Mouse (Mus musculus) neural tube, embryonic 12.5 days (tissue): ENCODE measurements around the gene Fiz1. TPM values are rescaled to one million over a fixed set of nuclear protein-coding genes. Genes with fewer than 3 reads are reported as not detected.

ENCODE experiments used
- ATAC-seq: fragments of 200-750 bp; cut with Nextera tagmentation; 2 replicates; pipeline ENCODE4 v1.8.0; 2017; ENCODE audit warnings: low read depth, mild to moderate bottlenecking, moderate TSS enrichment, moderate library complexity; ENCODE audit not compliant: low FRiP score
- H3K27ac ChIP-seq: fragments of 300-500 bp; sonication (generic); 2 replicates; pipeline ENCODE4 v1.5.1; 2016
- H3K27me3 ChIP-seq: fragments of 300-500 bp; sonication (generic); replicated peaks from 2 replicates; pipeline ENCODE4 v1.6.1; 2016; ENCODE audit warnings: mild to moderate bottlenecking
- H3K36me3 ChIP-seq: fragments of 300-500 bp; sonication (generic); 2 replicates; pipeline ENCODE4 v1.6.1; 2016; ENCODE audit warnings: mild to moderate bottlenecking
- H3K4me1 ChIP-seq: fragments of 300-500 bp; sonication (generic); 2 replicates; pipeline ENCODE4 v1.6.1; 2016
- H3K4me2 ChIP-seq: fragments of 300-500 bp; sonication (generic); replicated peaks from 2 replicates; pipeline ENCODE4 v1.6.1; 2016; ENCODE audit warnings: mild to moderate bottlenecking
- H3K4me3 ChIP-seq: fragments of 300-500 bp; sonication (generic); 2 replicates; pipeline ENCODE4 v1.5.1; 2016
- H3K9ac ChIP-seq: fragments of 300-500 bp; sonication (generic); 2 replicates; pipeline ENCODE4 v1.6.1; 2016; ENCODE audit warnings: mild to moderate bottlenecking
- H3K9me3 ChIP-seq: fragments of 300-500 bp; sonication (generic); 2 replicates; pipeline ENCODE4 v1.6.1; 2016; ENCODE audit warnings: mild to moderate bottlenecking
- WGBS: fragments of 180-500 bp; shearing (Covaris S2); methylation state at CpG from one replicate; pipeline ENCODE4 v1.1.7; 2016; 5-methylcytosine and 5-hydroxymethylcytosine counted together
- polyA plus RNA-seq: library from polyadenylated mRNA; unstranded; fragments of >200 nt; fragmentation: Nextera tagmentation; extraction: Ambion mirVana; gene quantifications from 2 replicates; pipeline ENCODE4 v1.2.1, GENCODE M21; 2016

The Fiz1 gene
- polyA plus RNA-seq, 1 experiment from 2014 or later = 63.3 TPM

DNA sequence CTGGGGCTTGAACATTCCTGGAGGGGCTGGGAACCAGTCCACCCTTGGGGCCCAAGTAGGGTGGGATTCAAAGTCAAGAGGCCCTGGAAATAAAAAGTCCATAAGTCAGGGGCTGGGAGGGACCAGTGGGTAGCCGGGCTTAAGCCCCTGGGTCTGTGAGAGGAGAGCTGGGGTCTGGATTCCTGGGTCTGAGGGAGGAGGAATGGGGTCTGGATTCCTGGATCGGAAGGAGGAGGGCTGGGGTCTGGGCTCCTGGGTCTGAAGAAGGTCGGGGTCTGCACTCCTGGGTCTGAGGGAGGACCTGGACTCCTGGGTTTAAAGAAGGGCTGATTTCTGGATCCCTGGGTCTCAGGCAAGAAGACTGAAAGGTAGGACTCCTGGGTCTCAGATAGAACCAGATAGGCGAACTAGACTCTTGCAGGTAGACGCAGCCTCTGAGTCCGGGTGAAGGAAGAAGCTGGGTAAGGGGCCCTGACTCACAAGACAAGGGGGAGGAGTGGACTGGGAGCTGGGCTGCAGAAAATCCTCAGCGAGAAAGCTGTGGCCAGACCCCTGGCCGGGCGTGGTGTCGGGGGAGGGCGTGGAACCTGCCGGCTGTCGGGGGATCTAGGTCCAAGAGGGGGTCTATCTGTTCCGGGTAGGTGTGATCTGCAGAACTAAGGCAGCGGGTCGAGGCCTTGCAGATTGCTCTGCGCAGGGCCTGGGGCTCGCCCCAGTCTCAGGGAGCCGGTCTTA lies 19.1 kb downstream of the Fiz1 start:
- peak; percentile 8 for ATAC-seq
- WGBS = 8% methylated on average over 19 of the region's 19 CpGs
- Histone ChIP-seq H3K9me3 (0 out of 2 replicates have a peak, but pooled peaks cover 14% of the 10 kb centered on the region), H3K9ac (peak overlapping the region; percentile 83), H3K27me3 (peaks cover 22% of the 10 kb centered on the region), H3K4me1 (peaks cover 33% of the 10 kb centered on the region), H3K36me3 (peaks cover 35% of the 10 kb centered on the region), H3K27ac (peak overlapping the region; percentile 46; the same call in 1 of the 2 replicates), H3K4me3 (peak overlapping the region; percentile 65), H3K4me2 (peak overlapping the region; percentile 89)

DNA sequence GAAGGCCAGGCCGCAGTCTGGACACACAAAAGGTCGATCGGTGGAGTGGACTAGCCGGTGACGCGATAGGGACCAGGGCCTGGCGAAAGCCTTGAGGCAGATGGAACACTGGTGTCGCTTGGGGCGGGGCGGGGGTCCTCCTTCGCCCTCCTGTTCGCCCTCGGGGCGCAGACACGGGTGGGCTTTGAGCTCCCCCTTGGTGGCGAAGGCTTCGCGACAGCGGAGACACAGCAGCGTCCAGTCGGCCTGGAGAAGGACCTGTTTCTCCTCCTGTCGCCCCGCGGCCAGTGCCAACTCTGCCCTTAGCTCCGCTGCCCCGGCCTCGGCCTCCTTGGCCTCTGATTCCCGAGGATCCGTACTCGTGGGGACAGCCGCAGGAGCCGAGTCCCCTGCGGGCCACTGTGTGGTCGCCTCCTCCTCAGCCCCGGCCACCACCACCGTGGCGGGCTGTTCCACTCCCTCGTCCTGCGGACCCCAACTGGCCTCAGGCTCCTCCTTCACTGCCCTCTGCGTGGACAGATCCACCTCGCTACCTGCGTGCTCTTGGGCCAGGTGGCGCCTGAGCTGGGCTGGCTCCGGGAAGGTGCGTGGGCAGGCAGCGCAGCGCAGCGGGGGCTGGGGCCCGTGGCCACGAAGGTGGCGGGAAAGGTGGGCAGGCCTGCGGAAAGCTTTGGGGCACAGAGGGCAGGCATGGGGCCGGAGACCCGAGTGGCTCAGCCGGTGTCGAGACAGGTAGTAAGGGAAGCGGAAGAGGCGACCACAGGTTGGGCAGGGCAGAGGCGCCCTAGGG lies 20.3 kb downstream of the Fiz1 start:
- H3K27me3 ChIP-seq = peaks cover 22% of the 10 kb centered on the region
- 0 out of 2 replicates have a peak, but pooled peaks cover 15% of the 10 kb centered on the region for H3K9me3 ChIP-seq
- H3K27ac ChIP-seq = no peak overlapping the region
- no peak for ATAC-seq
- WGBS = 49% methylated on average over 59 of the region's 59 CpGs
- H3K4me2 ChIP-seq = peak overlapping the region; percentile 89
- H3K4me3 ChIP-seq = peak overlapping the region; percentile 65
- H3K36me3 ChIP-seq = peaks cover 35% of the 10 kb centered on the region
- peak overlapping the region; percentile 83 for H3K9ac ChIP-seq
- peaks cover 33% of the 10 kb centered on the region for H3K4me1 ChIP-seq

DNA sequence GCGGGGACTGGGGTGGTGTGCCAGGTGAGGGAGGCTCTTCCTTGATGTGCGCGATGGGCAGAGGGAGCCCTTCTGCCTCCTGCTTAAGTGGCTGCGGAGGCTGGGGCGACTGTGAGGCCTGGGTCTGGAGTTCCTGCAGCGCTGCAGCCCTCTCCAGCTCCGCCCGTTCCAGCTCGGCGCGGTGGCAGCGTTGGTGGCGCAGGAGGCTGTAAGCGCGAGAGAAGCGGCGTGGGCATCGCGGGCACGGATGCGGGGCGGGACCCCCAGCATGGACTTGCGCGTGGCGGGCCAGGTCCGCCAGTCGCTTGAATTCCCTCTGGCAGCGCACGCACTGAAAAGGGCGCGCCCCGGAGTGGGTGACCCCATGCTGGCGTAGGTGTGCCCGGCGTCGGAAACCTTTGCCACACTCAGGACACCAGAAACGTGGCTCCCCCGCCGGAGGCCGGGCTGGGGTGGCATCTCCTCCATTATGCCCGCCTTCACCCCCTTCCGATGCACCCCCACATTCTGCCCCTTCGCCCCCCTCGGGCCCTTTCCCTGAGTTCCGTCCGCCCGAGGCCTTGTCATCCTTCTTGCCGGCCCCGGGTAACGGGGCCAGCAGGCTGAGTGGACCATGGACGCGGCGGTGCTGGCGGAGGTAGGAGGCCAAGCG lies 21.0 kb downstream of the Fiz1 start:
- Histone ChIP-seq H3K9ac (peak overlapping the region; percentile 83), H3K27me3 (peaks cover 22% of the 10 kb centered on the region), H3K4me2 (peak overlapping the region; percentile 89), H3K4me3 (peak overlapping the region; percentile 65), H3K27ac (no peak overlapping the region), H3K9me3 (0 out of 2 replicates have a peak, but pooled peaks cover 15% of the 10 kb centered on the region), H3K4me1 (peaks cover 33% of the 10 kb centered on the region), H3K36me3 (peaks cover 35% of the 10 kb centered on the region)
- WGBS = 23% methylated on average over 55 of the region's 55 CpGs
- no peak for ATAC-seq

DNA sequence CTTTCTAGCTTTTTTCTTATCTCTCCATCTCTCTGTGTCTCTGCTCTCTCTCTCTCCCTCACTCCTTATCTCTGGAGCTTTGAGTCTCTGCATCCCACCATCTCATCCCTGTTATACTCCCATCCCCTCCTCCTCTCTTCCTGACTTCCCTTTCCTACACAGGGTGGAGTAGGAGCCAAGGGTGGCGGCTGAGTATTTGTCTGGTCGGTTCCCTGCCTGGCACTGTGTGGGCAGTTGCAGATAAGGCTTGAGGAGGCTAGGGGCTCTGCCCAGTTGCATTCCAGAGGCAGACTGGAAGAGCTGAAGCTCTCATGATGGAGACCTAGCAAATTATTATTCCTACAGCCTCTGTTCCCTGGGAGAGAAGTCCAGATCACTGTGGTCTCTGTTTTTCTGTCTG lies 26.2 kb downstream of the Fiz1 start:
- H3K36me3 ChIP-seq = peaks cover 21% of the 10 kb centered on the region
- H3K9ac ChIP-seq = no peak overlapping the region
- H3K4me3 ChIP-seq = no peak overlapping the region
- no peak overlapping the region for H3K4me2 ChIP-seq
- H3K4me1 ChIP-seq = peaks cover 5% of the 10 kb centered on the region
- peaks cover 7% of the 10 kb centered on the region for H3K27me3 ChIP-seq
- no peak for ATAC-seq
- 68% methylated on average over 2 of the region's 2 CpGs for WGBS
- H3K27ac ChIP-seq = no peak overlapping the region
- 0 out of 2 replicates have a peak, but pooled peaks cover 10% of the 10 kb centered on the region for H3K9me3 ChIP-seq

DNA sequence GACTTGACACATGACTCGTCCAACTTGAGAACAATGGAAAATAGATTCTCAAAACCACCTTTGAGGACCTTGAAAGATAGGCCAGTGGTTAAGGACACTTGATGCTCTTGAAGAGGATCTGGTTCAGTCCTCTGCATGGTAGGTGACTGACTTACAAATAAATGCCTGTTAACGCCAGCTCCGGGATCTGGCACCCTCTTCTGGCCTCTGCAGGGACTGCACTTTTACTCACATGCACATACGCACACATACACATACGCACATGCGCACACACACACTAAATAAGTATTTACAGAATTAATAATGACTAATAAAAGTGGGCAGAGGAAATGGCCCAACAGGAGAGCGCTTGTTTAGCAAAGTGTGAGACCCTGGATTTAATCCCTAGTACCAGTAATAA lies 37.7 kb downstream of the Fiz1 start:
- no peaks in the 10 kb centered on the region for H3K27me3 ChIP-seq
- no peak overlapping the region for H3K4me2 ChIP-seq
- H3K9me3 ChIP-seq = peaks cover 4% of the 10 kb centered on the region; the same call in 1 of the 2 replicates
- 89% methylated on average over 7 of the region's 7 CpGs for WGBS
- no peak overlapping the region for H3K27ac ChIP-seq
- H3K9ac ChIP-seq = no peak overlapping the region
- no peak overlapping the region for H3K4me3 ChIP-seq
- H3K36me3 ChIP-seq = no peaks in the 10 kb centered on the region
- ATAC-seq = no peak
- no peaks in the 10 kb centered on the region for H3K4me1 ChIP-seq

DNA sequence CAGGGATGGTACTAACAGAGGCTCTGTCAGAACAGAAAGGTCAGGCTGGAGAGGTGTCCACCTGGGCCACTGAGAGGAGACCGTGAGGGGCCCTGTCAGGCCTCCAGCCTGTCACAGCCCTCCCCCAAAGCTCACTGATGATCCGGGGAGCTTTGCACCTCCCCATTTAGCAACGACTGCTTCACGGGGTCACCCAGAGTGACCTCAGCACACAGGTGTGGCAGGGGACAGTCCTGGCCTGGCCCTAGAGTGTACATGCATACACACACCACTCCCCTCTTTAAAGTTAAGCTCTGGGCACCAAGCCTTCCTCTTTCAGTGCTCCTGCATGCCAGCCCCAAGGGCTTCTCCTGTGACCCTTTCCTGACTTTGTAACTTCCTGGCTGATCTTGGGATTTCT lies 39.0 kb downstream of the Fiz1 start:
- no peak overlapping the region for H3K4me2 ChIP-seq
- no peaks in the 10 kb centered on the region for H3K27me3 ChIP-seq
- H3K9ac ChIP-seq = no peak overlapping the region
- no peak overlapping the region for H3K4me3 ChIP-seq
- 69% methylated on average over 4 of the region's 4 CpGs for WGBS
- ATAC-seq = no peak
- peaks cover 4% of the 10 kb centered on the region; the same call in 1 of the 2 replicates for H3K9me3 ChIP-seq
- no peaks in the 10 kb centered on the region for H3K4me1 ChIP-seq
- no peak overlapping the region for H3K27ac ChIP-seq
- no peaks in the 10 kb centered on the region for H3K36me3 ChIP-seq

DNA sequence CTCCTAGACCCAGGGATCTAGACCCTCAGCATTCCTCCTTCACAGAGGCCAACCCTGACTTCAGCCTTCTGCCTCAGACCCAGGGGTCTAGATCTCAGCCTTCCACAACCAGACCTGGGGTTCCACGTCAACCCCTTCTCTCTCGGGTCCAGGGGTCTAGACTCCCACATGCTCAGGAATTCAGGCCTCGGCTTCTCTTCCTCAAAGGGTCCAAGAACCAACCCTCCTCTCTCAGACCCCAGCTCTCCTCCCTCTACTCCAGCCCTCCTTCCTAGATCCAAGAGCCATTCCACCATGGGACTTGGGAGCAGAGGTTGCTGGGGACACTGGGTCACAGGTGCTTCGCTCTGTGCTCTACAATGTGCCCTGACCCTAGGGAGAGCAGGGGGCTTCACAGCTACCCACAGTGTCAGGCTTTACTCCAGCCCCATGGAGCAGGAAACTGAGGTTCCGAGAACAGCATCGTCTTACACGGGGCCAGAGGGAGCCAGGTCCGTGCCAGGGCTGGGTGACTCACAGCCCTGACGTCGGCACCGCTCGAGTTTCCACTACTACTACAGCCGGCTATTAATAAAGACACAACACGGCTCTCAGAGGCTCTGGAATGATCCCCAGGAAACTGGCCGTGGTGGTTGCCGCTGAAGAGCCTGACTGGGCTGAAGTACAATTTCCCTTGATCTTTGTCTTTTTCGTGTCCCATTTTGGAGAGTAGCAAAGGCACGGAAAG lies 42.0 kb downstream of the Fiz1 start:
- peaks cover 4% of the 10 kb centered on the region; the same call in 1 of the 2 replicates for H3K9me3 ChIP-seq
- H3K4me2 ChIP-seq = no peak overlapping the region
- no peak overlapping the region for H3K9ac ChIP-seq
- peaks cover 3% of the 10 kb centered on the region; the same call in 1 of the 2 replicates for H3K27me3 ChIP-seq
- 76% methylated on average over 18 of the region's 18 CpGs for WGBS
- no peak overlapping the region for H3K27ac ChIP-seq
- H3K36me3 ChIP-seq = no peaks in the 10 kb centered on the region
- no peak for ATAC-seq
- no peaks in the 10 kb centered on the region for H3K4me1 ChIP-seq
- H3K4me3 ChIP-seq = no peak overlapping the region

DNA sequence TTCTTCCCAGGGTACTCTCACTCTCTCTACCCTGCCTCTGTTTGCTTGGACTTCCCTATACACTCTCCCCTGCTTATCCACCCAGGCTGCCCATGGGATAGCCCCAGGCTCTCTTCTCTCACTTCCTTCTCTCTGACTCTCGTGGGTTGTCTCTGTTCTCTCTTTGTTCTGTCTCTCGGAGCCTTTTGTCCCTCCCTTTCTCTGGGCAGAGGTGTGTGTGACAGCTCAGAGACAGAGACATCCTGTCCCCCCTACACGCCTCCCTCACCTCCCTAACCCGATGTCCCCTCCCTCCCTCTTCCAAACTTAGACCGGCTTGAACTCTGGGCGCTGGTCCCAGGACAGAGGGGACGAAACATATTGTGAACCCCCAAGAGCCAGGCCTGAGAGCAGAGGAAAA lies 42.8 kb downstream of the Fiz1 start:
- Histone ChIP-seq H3K27ac (no peak overlapping the region), H3K9ac (no peak overlapping the region), H3K27me3 (peaks cover 6% of the 10 kb centered on the region; the same call in 1 of the 2 replicates), H3K9me3 (peaks cover 1% of the 10 kb centered on the region; the same call in 1 of the 2 replicates), H3K36me3 (no peaks in the 10 kb centered on the region), H3K4me3 (no peak overlapping the region), H3K4me2 (no peak overlapping the region), H3K4me1 (no peaks in the 10 kb centered on the region)
- no peak for ATAC-seq
- WGBS = 38% methylated on average over 7 of the region's 7 CpGs

DNA sequence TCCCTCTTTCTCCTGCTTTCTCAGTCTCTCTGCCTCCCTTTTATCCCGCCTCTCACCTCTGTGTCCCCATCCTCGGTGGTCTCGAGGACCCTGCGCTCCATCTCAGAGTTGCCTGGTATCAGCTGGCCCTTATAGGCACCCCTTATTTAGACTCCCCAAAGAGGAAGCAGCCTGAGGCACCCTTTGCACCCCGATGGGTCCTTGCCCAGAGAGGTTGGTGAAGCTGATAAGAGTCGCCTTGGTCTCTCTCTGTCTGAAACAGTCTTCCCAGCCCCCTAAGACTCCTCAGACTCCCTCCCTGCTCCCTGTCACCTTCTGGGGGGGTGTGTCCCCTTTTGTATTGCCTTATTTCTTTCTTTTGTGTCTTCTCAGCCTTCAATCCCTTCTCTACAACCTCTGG lies 43.4 kb downstream of the Fiz1 start, which contains the start of gene Sbk3:
TSS of gene Sbk3 (minus strand) at position 101 of the 400 bp plus-strand sequence.
- H3K4me1 ChIP-seq = no peaks in the 10 kb centered on the region
- H3K9ac ChIP-seq = no peak within 1 kb of the TSS
- 46% methylated on average over 6 of the region's 6 CpGs for WGBS
- ATAC-seq = no peak
- H3K4me2 ChIP-seq = no peak within 1 kb of the TSS
- H3K9me3 ChIP-seq = no peaks in the 10 kb centered on the region
- peaks cover 6% of the 10 kb centered on the region; the same call in 1 of the 2 replicates for H3K27me3 ChIP-seq
- H3K27ac ChIP-seq = no peak within 1 kb of the TSS
- no peak within 1 kb of the TSS for H3K4me3 ChIP-seq
- no peaks in the 10 kb centered on the region for H3K36me3 ChIP-seq

DNA sequence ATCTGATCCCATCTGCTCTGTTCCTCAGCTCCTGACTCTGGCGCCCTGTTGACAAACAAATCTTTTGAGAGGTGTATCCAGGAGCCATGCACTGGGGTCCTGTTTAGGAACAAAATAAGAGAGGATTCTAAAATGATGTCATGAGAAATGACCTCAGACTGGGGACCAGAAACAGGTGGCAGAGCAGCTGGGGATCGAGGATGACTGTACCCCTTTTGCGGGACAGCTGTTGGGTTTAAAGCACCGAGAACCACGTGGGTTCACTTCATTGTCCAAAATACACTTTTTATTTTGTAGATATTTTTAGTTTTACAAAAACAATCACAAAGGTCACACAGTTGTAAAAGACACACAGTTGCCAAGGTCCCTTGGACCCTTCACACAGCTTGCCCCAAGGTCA lies 49.5 kb downstream of the Fiz1 start:
- Histone ChIP-seq H3K27ac (no peak overlapping the region), H3K4me3 (no peak overlapping the region), H3K27me3 (peaks cover 6% of the 10 kb centered on the region; the same call in 1 of the 2 replicates), H3K9me3 (no peaks in the 10 kb centered on the region), H3K36me3 (no peaks in the 10 kb centered on the region), H3K4me1 (no peaks in the 10 kb centered on the region), H3K9ac (no peak overlapping the region), H3K4me2 (no peak overlapping the region)
- no peak for ATAC-seq
- WGBS = 88% methylated on average over 5 of the region's 5 CpGs

DNA sequence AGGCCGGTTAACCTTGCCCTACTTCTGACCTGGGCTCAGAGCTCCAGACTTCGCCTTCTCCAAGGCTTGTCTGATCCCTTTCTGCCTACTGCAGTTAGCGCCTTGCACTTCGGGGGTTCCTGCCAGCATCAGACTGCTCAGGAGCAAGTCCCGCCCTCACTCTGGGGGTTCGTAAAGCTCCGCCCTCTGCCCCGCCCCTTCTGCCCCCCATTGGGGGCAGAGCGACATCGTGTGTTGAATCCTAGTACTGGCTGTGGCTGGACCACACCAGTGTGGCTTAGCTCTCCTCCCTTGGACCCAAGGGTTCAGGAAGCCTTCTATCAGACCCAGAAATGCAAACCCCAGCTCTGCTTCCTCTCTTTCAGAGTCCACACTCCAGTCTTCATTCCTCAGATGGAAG lies 50.2 kb downstream of the Fiz1 start, which contains the start of gene Sbk2:
TSS of gene Sbk2 (minus strand) at position 135 of the 400 bp plus-strand sequence.
- no peak within 1 kb of the TSS for H3K4me3 ChIP-seq
- WGBS = 11% methylated on average over 10 of the region's 10 CpGs
- H3K36me3 ChIP-seq = no peaks in the 10 kb centered on the region
- no peaks in the 10 kb centered on the region for H3K4me1 ChIP-seq
- H3K27ac ChIP-seq = no peak within 1 kb of the TSS
- ATAC-seq = 0 out of 2 replicates have a peak, but pooled peaks have one; percentile 48
- no peak within 1 kb of the TSS for H3K9ac ChIP-seq
- no peaks in the 10 kb centered on the region for H3K9me3 ChIP-seq
- peaks cover 6% of the 10 kb centered on the region; the same call in 1 of the 2 replicates for H3K27me3 ChIP-seq
- H3K4me2 ChIP-seq = no peak within 1 kb of the TSS; the same call in 1 of the 2 replicates
